Mouse (Mus musculus) CD4-positive helper T cell, adult 2 months (primary cell): ENCODE measurements around the gene Tubb5.

Experiments used
- DNase-seq: peaks from one replicate; pipeline ENCODE4 v3.0.0-alpha.2; 2012; ENCODE audit warnings: low read depth, missing footprints, low spot score

Tubb5 gene

DNA sequence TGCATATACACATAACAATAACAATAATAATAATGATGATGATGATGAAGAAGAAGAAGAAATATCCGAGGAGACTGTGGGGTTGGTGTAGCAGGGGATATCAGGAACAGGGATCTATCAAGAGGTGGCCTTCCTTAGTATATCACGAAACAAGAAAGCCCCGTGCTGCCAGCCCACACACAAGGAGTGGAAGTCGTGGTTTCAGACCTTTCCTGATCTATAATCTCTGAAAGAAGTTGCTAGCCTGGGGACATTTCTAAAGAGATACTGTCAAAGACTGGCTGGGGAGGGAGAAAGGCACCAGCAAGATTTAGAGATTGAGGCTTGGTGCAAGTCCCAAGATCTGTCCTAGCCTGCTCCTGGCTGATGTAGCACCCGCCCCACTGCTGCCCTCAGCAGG lies 41.3 kb downstream of the Tubb5 start:
- DNase-seq: no peak

DNA sequence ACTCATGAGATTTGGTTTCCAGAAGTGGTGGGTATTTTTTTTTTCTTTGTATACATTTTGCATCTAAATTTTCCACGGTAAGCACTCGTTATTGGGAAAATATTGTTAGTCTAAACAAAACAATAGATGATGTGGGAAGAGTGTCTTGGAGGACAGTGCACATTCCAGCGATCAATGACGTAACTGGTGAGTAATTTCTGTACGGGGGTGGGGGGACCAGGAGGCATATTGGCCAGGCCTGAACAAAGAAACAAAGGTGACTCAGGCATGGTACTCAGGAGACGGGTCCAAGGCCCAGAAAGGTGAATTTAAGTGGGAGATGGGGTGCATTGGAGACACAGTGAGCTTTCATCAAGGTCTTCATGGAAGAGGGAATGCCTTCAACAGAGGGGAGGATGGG lies 42.5 kb downstream of the Tubb5 start:
- no peak for DNase-seq

DNA sequence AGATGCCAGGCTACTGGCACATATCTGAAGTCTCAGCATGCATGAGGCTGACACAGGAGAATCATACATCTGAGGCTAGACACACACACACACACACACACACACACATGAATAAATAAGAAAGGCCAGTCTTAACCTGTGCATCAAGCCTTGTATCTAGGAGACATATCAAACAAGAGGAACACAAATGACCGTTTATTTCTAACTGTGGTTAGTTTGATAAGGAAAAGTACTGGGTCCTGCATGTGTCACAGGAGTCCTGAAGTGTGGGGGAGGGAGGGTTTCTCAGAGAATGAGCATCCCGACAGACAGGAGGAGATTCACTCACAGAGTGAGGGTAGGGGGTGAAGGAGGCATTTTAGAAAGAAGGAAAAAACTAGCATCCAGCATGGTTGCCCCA lies 43.0 kb downstream of the Tubb5 start:
- no peak for DNase-seq

DNA sequence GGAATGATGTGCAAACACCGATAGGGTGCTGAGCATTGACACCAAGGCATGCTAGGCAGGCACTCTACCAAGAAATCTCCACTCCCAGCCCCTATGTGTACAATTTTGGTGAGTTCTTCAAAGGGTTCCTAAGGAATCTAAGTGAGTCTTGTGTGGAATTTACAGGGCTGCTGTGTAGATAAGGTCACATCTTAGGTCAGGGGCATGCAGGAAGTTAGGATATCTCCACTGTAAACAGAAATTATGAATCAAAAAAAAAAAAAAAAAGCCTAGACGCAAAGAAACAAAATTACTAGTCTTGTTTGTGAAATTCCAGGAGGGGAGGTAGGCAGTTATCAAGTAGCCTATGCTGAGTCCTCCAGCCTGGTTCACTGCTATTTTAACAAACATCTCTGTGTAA lies 45.3 kb downstream of the Tubb5 start:
- DNase-seq: no peak

DNA sequence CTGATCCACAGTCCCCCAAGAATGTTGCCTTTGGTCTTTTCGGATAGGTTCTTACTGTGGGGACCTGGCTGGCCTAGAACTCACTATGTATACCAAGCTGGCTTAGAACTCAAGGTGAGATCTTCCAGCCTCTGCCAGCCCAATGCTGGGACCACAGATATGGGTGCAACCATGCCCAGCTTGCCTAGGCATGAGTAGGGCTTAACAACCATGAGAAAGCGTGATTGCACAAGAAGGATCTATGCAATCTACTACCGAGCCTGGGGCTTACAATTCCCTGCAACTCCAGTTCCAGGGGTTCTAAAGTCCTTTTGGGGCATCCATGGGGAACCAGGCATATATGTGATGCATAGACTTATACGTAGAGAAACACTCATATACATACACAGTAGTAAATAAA lies 47.2 kb downstream of the Tubb5 start:
- no peak for DNase-seq

DNA sequence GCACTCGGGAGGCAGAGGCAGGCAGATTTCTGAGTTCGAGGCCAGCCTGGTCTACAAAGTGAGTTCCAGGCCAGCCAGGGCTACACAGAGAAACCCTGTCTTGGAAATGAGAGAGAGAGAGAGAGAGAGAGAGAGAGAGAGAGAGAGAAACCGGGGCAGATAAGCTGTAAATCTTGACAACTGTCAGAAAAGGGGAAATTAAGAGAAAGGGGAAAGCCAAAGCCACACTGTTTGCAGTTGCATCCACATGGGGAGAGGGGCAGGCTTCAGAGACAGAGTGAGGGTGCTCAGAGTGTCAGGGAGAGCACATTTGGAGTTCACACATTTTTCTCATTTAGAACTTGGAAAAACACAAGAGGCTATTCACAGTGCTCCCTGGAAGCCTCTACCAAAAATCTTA lies 50.1 kb downstream of the Tubb5 start:
- DNase-seq: no peak

DNA sequence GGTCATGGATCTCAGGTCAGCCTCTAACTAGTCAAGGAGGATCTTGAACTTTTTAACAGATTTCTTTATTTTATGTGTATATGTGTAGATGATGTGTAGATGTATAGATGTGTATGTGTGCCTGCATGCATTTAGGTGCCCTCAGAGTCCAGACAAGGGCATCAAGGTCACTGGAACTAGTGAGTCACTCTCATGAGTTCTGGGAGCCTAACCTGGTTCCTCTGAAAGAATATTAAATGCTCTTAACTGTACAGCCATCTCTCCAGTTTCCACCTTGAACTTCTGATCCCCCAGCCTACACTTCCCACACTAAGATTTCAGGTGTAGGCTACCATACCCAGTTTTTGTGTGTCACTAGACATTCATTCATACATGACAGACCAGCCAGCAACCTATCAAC lies 50.6 kb downstream of the Tubb5 start:
- DNase-seq: no peak

DNA sequence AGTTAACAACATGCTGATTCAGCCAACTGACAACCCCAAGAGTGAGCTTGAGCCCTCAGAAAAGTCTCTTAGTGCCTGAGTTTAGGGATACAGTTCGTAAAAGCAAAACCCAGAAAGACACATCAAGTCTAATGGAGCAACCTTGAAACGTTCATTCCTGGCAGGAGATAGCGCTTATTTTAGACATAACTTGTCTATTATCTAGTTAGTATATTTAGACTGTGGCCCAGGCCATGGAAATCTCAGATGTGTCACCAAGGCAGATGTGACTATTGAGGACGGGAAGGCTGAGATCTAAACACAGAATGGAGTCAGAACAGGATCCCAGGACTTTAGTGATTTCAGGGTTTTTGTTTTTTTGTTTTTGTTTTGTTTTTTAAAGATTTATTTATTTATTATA lies 53.0 kb downstream of the Tubb5 start:
- DNase-seq: no peak

DNA sequence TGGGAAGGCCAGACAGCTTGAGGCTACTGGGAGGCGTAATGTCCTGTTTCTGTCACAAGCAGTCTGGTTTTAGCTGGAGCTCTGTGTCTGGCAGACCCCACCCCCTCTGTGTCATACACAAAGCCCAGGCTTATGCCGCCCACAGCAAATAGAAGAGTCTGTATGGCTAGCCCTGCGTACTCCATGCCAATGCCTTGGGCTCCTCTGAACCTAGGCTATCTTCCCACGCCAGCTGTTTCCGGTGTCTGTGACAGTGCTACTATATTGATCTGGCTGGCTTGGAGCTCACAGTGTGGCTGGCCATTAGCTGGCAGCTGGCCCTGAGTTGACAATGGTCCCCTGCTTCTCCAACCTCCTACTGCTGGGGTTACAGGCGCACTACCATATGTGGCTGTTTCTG lies 54.2 kb downstream of the Tubb5 start:
- no peak for DNase-seq
